Mouse (Mus musculus) embryonic facial prominence, embryonic 12.5 days (tissue): ENCODE data around the gene Mllt10. TPM values are rescaled to one million over a fixed set of nuclear protein-coding genes. Genes with fewer than 3 reads are reported as not detected.
"Not testable (repeated sequence)": the region's sequence is repeated elsewhere in the genome, so short reads cannot be mapped to it uniquely, and the experiment has no call there.

Source experiments
- ATAC-seq: fragments of 200-750 bp; cut with Nextera tagmentation; 2 replicates; pipeline ENCODE4 v1.8.0; 2017; ENCODE audit not compliant: insufficient number of reproducible peaks, insufficient read depth, low FRiP score, low TSS enrichment
- H3K27ac ChIP-seq: fragments of 300-500 bp; sonication (generic); 2 replicates; pipeline ENCODE4 v1.5.1; 2016; ENCODE audit warnings: mild to moderate bottlenecking
- H3K27me3 ChIP-seq: fragments of 300-500 bp; sonication (generic); 2 replicates; pipeline ENCODE4 v1.6.1; 2016; ENCODE audit warnings: mild to moderate bottlenecking, moderate library complexity
- H3K36me3 ChIP-seq: fragments of 300-500 bp; sonication (generic); 2 replicates; pipeline ENCODE4 v1.6.1; 2016; ENCODE audit warnings: mild to moderate bottlenecking
- H3K4me1 ChIP-seq: fragments of 300-500 bp; sonication (generic); 2 replicates; pipeline ENCODE4 v1.6.1; 2016
- H3K4me2 ChIP-seq: fragments of 300-500 bp; sonication (generic); replicated peaks from 2 replicates; pipeline ENCODE4 v1.6.1; 2016; ENCODE audit warnings: mild to moderate bottlenecking, moderate library complexity
- H3K4me3 ChIP-seq: fragments of 300-500 bp; sonication (generic); 2 replicates; pipeline ENCODE4 v1.5.1; 2016; ENCODE audit warnings: mild to moderate bottlenecking
- H3K9ac ChIP-seq: fragments of 300-500 bp; sonication (generic); 2 replicates; pipeline ENCODE4 v1.6.1; 2016; ENCODE audit warnings: mild to moderate bottlenecking, moderate library complexity
- H3K9me3 ChIP-seq: fragments of 300-500 bp; sonication (generic); 2 replicates; pipeline ENCODE4 v1.6.1; 2016; ENCODE audit warnings: mild to moderate bottlenecking, moderate library complexity
- WGBS: fragments of 180-500 bp; shearing (Covaris S2); methylation state at CpG from one replicate; pipeline ENCODE4 v1.1.7; 2016; 5-methylcytosine and 5-hydroxymethylcytosine counted together
- polyA plus RNA-seq: library from polyadenylated mRNA; unstranded; fragments of >200 nt; fragmentation: Nextera tagmentation; extraction: Ambion mirVana; gene quantifications from 2 replicates; pipeline ENCODE4 v1.2.1, GENCODE M21; 2016

Mllt10 gene
- polyA plus RNA-seq, 1 experiment from 2014 or later: 69.9 TPM

DNA sequence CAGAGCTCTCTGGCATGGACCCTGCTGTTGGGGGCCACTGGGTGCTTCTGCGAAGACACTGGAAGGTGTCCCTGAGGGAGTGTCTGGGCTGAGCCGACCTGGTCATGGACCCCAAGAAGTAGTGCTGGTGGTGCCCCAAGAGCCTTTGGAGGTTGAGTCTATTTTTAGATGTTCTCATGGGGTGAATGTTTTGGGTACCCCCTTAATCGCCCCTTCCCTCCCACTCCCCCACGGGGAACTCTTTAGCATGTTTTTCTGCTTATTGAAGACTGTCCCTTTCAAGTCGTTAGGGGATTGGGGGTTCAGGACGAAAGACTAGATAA lies 10.6 kb downstream of the Mllt10 start:
- H3K4me3 ChIP-seq: peak overlapping the region; percentile 89

DNA sequence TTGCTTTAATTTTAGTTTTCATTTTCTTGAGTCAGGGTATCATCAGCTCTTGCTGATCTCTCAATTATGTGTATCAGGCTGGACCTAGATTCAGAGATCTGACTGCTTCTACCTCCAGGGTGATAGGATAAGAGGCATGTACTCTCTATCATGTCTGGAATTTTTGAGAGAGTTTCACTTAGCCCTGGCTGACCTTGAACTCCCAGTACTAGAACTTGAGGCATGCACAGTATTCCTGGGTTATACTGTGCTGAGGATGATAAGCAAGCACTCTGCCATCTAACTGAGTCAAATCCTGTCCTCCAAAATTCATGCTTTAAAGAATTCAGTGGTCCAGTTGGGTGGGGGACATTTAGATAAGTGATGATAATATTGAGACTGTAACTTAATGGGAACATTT lies 11.4 kb downstream of the Mllt10 start:
- no peak overlapping the region for H3K9ac ChIP-seq
- peak overlapping the region; percentile 89; the same call in 1 of the 2 replicates for H3K4me3 ChIP-seq
- no peak overlapping the region for H3K27ac ChIP-seq
- peaks cover 11% of the 10 kb centered on the region for H3K4me1 ChIP-seq
- H3K27me3 ChIP-seq: no peaks in the 10 kb centered on the region
- H3K36me3 ChIP-seq: peaks cover 10% of the 10 kb centered on the region; the same call in 1 of the 2 replicates
- no peak for ATAC-seq
- H3K4me2 ChIP-seq: peak overlapping the region; percentile 85
- H3K9me3 ChIP-seq: no peaks in the 10 kb centered on the region

More for the DNA sequence above, 10.6 kb downstream of the Mllt10 start:
- 7% methylated on average over 6 of the region's 6 CpGs for WGBS
- peaks cover 11% of the 10 kb centered on the region for H3K4me1 ChIP-seq
- H3K4me2 ChIP-seq: peak overlapping the region; percentile 85
- H3K9ac ChIP-seq: peak overlapping the region; percentile 97
- H3K36me3 ChIP-seq: peaks cover 8% of the 10 kb centered on the region; the same call in 1 of the 2 replicates
- peak overlapping the region; percentile 100 for H3K27ac ChIP-seq
- H3K9me3 ChIP-seq: no peaks in the 10 kb centered on the region
- peak; percentile 19; the same call in 1 of the 2 replicates for ATAC-seq
- no peaks in the 10 kb centered on the region for H3K27me3 ChIP-seq

DNA sequence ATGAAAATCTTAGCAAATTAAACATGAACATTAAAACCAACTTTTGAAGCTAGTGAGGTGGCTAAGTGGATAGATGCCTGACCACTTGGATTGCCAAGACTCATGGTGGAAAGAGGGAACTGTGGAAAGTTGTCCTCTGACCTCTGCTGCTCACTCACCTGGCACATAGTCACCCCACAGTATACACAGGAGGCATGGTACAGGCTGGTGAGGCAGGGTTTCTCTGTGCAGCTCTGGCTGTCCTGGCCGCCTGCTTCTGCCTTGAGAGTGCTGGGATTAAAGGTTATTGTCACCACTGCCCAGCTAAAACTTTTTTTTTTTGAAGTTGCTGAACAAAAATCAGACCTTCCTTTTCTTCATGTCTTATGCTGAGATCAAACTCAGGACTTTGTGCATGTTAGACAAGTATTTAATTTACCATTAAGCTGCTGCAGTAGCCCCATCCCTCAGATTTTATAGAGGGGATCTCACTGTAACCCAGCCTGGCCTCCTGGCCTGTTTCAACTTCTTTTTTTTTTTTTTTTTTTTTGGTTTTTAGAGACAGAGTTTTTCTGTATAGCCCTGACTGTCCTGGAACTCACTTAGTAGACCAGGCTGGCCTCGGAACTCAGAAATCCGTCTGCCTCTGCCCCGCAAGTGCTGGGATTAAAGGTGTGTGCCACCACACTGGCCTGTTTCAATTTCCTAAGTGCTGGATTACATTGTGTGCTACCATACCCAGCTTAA lies 13.2 kb downstream of the Mllt10 start:
- no peak for ATAC-seq
- no peaks in the 10 kb centered on the region for H3K9me3 ChIP-seq
- no peak overlapping the region for H3K9ac ChIP-seq
- WGBS: 95% methylated on average over 4 of the region's 4 CpGs
- H3K4me1 ChIP-seq: peaks cover 11% of the 10 kb centered on the region
- H3K27ac ChIP-seq: no peak overlapping the region
- no peaks in the 10 kb centered on the region for H3K27me3 ChIP-seq
- H3K4me3 ChIP-seq: no peak overlapping the region
- H3K36me3 ChIP-seq: peaks cover 19% of the 10 kb centered on the region
- H3K4me2 ChIP-seq: no peak overlapping the region

DNA sequence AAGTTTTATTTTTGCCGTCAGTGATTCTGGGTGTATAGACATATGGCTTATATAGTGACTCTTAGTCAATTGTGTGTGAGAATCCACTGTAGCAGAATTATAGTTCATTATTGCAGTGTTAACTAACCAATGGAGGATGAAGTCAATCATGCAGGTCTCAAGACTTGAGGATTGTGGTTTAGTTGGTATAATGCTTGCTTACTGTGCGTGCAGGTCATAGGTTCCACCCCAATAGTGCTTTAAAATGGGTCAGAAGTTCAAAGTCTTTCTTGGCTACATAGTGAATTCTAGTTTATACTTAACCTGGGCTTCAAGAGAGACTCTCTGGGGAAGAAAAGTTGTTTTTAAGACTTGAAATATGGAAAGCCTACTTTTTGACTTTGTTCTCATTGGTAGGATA lies 16.9 kb downstream of the Mllt10 start:
- 94% methylated on average over 2 of the region's 2 CpGs for WGBS

DNA sequence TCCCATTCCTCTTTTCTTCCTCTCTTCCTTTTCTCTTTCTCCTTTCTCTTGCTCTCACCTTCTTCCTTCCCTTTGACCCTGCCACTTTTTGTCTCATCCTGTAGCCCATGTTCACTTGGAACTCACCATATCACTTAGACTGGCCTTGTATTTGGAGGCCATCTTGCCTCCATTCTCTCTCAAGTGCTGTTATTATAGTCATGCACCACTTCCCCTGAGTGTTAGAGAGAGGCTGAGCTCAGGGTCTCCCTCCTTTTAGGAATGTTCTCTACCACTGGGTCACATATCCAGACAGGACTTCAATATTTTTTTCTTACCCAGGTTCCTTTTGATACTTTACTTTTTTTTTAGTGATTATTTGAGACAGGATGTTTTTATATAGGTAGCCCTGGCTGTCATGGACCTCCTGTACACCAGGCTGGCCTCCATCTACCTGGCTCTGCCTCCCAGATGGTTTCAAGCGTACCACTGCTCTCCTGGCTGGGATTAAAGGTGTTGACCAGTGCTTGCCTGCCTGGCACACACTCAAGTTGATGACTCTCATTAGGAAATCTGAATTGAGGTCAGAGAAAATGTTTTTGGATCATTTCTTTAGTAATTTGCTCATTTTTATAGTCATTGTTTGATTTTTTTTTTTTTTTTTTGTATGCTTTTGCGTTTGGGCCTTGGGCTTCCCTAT lies 25.3 kb downstream of the Mllt10 start:
- Histone ChIP-seq H3K4me2 (no peak overlapping the region), H3K9ac (no peak overlapping the region), H3K27ac (no peak overlapping the region), H3K36me3 (peaks cover 46% of the 10 kb centered on the region), H3K27me3 (no peaks in the 10 kb centered on the region), H3K9me3 (no peaks in the 10 kb centered on the region), H3K4me1 (no peaks in the 10 kb centered on the region), H3K4me3 (no peak overlapping the region)
- ATAC-seq: no peak
- WGBS: 87% methylated on average over 2 of the region's 2 CpGs

More for the DNA sequence above, 16.9 kb downstream of the Mllt10 start:
- Histone ChIP-seq H3K4me3 (no peak overlapping the region), H3K4me1 (no peaks in the 10 kb centered on the region; the same call in 1 of the 2 replicates), H3K9ac (no peak overlapping the region), H3K36me3 (peaks cover 34% of the 10 kb centered on the region), H3K9me3 (no peaks in the 10 kb centered on the region), H3K27me3 (no peaks in the 10 kb centered on the region), H3K4me2 (no peak overlapping the region), H3K27ac (no peak overlapping the region)
- no peak for ATAC-seq

DNA sequence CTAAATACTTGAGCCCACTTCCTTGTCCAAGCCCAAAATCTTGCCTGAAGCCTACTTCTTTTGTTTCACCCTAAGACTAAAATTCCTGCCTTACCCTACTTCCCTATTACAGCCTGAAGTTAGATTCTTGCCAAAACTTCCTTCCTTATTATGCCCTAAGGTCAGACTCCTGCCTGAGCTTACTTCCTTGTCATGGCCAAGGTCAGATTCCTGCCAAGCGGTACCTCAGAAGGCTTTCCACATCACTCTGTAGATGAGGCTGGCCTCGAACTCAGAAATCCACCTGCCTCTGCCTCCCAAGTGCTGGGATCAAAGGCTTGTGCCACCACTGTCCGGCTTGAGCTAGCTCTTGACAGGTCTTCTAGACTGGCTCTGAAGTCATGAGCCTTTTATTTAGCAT lies 32.7 kb downstream of the Mllt10 start:
- H3K4me3 ChIP-seq, H3K27ac ChIP-seq, H3K4me2 ChIP-seq, H3K27me3 ChIP-seq, H3K4me1 ChIP-seq, H3K9ac ChIP-seq, H3K9me3 ChIP-seq, ATAC-seq: not testable (repeated sequence)
- H3K36me3 ChIP-seq: peaks cover 59% of the 10 kb centered on the region
- WGBS: 89% methylated on average over 3 of the region's 3 CpGs

DNA sequence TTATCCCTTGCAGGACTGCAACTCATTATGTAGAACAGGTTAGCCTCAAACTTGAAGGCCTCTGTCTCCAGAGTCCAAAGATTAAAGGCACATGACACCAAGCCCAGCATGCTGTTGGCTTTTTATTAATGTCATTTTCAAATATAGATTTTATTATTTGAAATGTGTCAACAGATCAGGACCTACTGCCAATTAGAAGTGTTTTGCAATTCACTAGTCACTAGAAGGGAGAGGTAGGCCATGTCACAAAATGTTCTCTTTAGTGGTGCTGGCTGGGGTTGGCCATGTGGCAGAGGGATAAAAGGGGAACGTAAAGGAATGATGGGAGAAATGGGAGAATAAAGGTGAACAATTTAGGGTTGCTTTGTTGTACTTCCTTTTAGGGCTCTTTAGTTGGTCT lies 38.8 kb downstream of the Mllt10 start:
- Histone ChIP-seq H3K4me2 (no peak overlapping the region), H3K36me3 (peaks cover 38% of the 10 kb centered on the region), H3K9me3 (no peaks in the 10 kb centered on the region), H3K4me1 (no peaks in the 10 kb centered on the region), H3K27ac (no peak overlapping the region), H3K4me3 (no peak overlapping the region), H3K27me3 (no peaks in the 10 kb centered on the region), H3K9ac (no peak overlapping the region)
- WGBS: 89% methylated on average over 1 of the region's 1 CpGs
- no peak for ATAC-seq

DNA sequence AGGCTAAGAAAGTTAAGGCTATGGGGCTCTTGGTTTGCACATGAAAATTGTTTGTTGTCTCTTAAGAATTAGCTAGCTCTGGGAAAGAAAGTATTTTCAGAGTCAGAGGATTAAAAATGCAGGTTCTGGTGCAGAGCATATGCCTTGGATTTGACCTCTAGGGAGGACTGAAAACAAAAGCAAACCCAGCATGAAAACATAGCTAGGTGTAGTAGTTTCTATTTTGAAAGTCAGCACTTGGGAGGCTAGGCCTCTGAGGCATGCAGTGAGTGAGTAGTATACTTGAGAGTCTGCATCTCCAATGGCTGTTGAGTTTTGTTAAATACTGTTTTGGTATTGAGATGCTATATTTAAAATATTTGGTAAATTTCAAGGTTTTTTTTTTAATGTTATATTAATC lies 39.3 kb downstream of the Mllt10 start:
- Histone ChIP-seq H3K36me3 (peaks cover 40% of the 10 kb centered on the region), H3K4me1 (no peaks in the 10 kb centered on the region), H3K4me2 (no peak overlapping the region), H3K9me3 (no peaks in the 10 kb centered on the region), H3K27me3 (no peaks in the 10 kb centered on the region), H3K27ac (no peak overlapping the region), H3K4me3 (no peak overlapping the region), H3K9ac (no peak overlapping the region)
- no peak for ATAC-seq

DNA sequence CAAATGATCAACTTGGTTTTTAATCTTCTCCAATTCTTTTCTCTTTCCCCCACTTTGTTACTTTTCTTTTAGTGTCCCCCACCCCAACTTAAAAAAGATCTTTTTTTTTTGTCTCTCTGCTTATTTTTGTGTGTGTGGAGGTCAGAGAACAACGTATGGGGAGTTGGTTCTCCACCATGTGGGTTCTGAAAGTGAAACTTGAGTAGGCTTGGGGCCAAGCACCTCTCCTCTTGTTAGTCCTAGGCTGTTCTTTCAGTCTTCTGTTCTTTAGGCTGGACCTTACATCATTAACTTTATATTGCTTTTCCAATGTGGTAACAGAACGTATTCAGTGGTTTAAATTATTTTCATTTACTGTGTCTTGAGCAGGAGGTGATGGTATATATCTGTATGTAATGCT lies 40.8 kb downstream of the Mllt10 start:
- peaks cover 42% of the 10 kb centered on the region for H3K36me3 ChIP-seq
- H3K4me2 ChIP-seq: no peak overlapping the region
- H3K4me3 ChIP-seq: no peak overlapping the region
- no peak overlapping the region for H3K27ac ChIP-seq
- H3K9me3 ChIP-seq: no peaks in the 10 kb centered on the region
- no peaks in the 10 kb centered on the region for H3K27me3 ChIP-seq
- ATAC-seq: no peak
- no peaks in the 10 kb centered on the region for H3K4me1 ChIP-seq
- no peak overlapping the region for H3K9ac ChIP-seq
- 48% methylated on average over 2 of the region's 2 CpGs for WGBS

DNA sequence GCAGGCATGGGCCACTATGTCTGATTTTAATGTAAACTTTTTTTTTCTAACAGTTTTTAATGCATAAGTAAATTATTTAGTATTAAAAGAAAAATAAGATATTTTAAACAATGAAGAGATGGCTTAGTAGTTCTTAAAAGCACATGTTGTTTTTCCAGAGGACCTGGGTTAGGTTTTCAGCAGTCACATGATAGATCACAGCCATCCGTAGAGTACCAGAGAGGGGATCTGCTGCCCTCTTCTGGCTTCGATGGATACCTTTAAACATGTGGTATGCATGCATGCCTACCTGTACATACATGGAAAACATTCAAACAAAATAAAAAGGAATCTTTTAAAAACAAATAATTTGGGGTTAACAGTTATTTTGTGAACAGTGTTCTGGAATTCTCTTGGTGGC lies 45.9 kb downstream of the Mllt10 start:
- H3K4me1 ChIP-seq: no peaks in the 10 kb centered on the region
- H3K36me3 ChIP-seq: peaks cover 41% of the 10 kb centered on the region
- ATAC-seq: no peak
- H3K9me3 ChIP-seq: no peaks in the 10 kb centered on the region
- no peak overlapping the region for H3K4me2 ChIP-seq
- H3K4me3 ChIP-seq: no peak overlapping the region
- H3K27ac ChIP-seq: no peak overlapping the region
- H3K27me3 ChIP-seq: no peaks in the 10 kb centered on the region
- no peak overlapping the region for H3K9ac ChIP-seq
- WGBS: 92% methylated on average over 2 of the region's 2 CpGs

DNA sequence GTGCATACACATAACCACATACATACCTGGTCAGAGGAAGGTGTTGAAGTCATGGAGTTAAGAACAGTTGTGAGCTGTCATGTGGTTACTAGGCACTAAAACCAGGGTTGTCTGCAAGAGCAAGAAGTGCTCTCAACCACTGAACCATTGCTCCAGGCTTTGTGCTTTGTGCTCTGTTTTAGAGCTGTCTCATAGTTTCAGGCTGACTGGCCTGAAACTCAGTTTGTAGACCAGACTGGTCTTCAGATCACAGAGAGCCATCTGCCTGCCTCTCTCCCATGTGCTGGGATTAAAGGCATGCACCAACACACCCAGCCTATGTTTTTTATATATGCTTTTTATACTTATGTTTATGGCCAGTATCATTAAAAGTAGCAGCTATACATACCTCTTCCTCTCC lies 52.5 kb downstream of the Mllt10 start:
- Histone ChIP-seq H3K9ac (no peak overlapping the region), H3K4me3 (no peak overlapping the region), H3K9me3 (no peaks in the 10 kb centered on the region), H3K27me3 (no peaks in the 10 kb centered on the region), H3K4me2 (no peak overlapping the region), H3K27ac (no peak overlapping the region), H3K36me3 (peaks cover 15% of the 10 kb centered on the region), H3K4me1 (no peaks in the 10 kb centered on the region)
- ATAC-seq: no peak

DNA sequence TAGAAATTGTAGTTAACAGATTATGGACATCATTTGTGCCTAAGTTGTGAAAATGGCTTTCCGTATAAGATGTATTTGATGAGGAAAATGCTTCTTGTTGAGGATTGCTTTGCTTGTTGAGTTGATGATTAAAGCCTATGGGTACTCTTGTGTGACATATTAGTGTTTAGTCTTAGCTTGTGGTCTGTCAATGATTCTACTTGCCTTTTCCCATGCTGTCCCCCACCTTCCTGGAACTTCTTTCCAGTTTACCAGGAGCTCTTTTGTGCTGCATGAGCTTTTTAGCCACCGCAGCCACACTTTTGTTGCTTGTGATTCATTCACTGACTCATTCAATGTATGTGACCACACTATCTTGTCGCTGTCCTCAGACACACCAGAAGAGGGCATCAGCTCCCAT lies 53.2 kb downstream of the Mllt10 start:
- H3K36me3 ChIP-seq: peaks cover 17% of the 10 kb centered on the region
- no peak overlapping the region for H3K4me2 ChIP-seq
- WGBS: 92% methylated on average over 3 of the region's 3 CpGs
- no peak overlapping the region for H3K27ac ChIP-seq
- no peaks in the 10 kb centered on the region for H3K4me1 ChIP-seq
- H3K9me3 ChIP-seq: no peaks in the 10 kb centered on the region
- ATAC-seq: no peak
- no peaks in the 10 kb centered on the region for H3K27me3 ChIP-seq
- no peak overlapping the region for H3K9ac ChIP-seq
- H3K4me3 ChIP-seq: no peak overlapping the region
